Mouse (Mus musculus): ENCODE measurements around the gene Cdkal1.

GRCm38 (mm10) chr13:29823487-29823886 lies 32.0 kb downstream of the Cdkal1 start:
- TF ChIP-seq CTCF (IDR thresholded peaks at IDR 0.05; ENCODE audit: extremely low read depth, insufficient read depth, low read length): no peak
- no peak for TF ChIP-seq POLR2A (IDR thresholded peaks at IDR 0.05; ENCODE audit: extremely low read depth, insufficient read depth, low read length)
